Mouse (Mus musculus) midbrain, embryonic 13.5 days (tissue): ENCODE measurements around the gene Olfr1137. TPM values are rescaled to one million over a fixed set of nuclear protein-coding genes. Genes with fewer than 3 reads are reported as not detected.

Experiments
- ATAC-seq: fragments of 200-750 bp; cut with Nextera tagmentation; 2 replicates; pipeline ENCODE4 v1.8.0; 2017; ENCODE audit warnings: mild to moderate bottlenecking, moderate TSS enrichment, moderate library complexity
- H3K27ac ChIP-seq: fragments of 300-500 bp; sonication (generic); 2 replicates; pipeline ENCODE4 v1.5.1; 2015; ENCODE audit warnings: inconsistent platforms, mild to moderate bottlenecking, moderate library complexity
- H3K27me3 ChIP-seq: fragments of 300-500 bp; sonication (generic); 2 replicates; pipeline ENCODE4 v1.6.1; 2015; ENCODE audit warnings: mild to moderate bottlenecking, inconsistent platforms
- H3K36me3 ChIP-seq: fragments of 300-500 bp; sonication (generic); 2 replicates; pipeline ENCODE4 v1.6.1; 2015; ENCODE audit warnings: mild to moderate bottlenecking, inconsistent platforms
- H3K4me1 ChIP-seq: fragments of 300-500 bp; sonication (generic); replicated peaks from 2 replicates; pipeline ENCODE4 v1.6.1; 2015; ENCODE audit warnings: inconsistent platforms
- H3K4me2 ChIP-seq: fragments of 300-500 bp; sonication (generic); replicated peaks from 2 replicates; pipeline ENCODE4 v1.6.1; 2015; ENCODE audit warnings: moderate library complexity, mild to moderate bottlenecking, inconsistent platforms
- H3K4me3 ChIP-seq: fragments of 300-500 bp; sonication (generic); replicated peaks from 2 replicates; pipeline ENCODE4 v1.5.1; 2015; ENCODE audit warnings: mild to moderate bottlenecking, inconsistent platforms
- H3K9ac ChIP-seq: fragments of 300-500 bp; sonication (generic); replicated peaks from 2 replicates; pipeline ENCODE4 v1.6.1; 2015; ENCODE audit warnings: mild to moderate bottlenecking, inconsistent platforms
- H3K9me3 ChIP-seq: fragments of 300-500 bp; sonication (generic); 2 replicates; pipeline ENCODE4 v1.6.1; 2016; ENCODE audit warnings: mild to moderate bottlenecking, inconsistent platforms
- WGBS: fragments of 180-500 bp; shearing (Covaris S2); methylation state at CpG from one replicate; pipeline ENCODE4 v1.1.7; 2015; 5-methylcytosine and 5-hydroxymethylcytosine counted together
- polyA plus RNA-seq: library from polyadenylated mRNA; unstranded; fragments of >200 nt; fragmentation: Nextera tagmentation; extraction: Ambion mirVana; gene quantifications from 2 replicates; pipeline ENCODE4 v1.2.1, GENCODE M21; 2015

Olfr1137 gene
- not detected in 2 replicates for polyA plus RNA-seq

GRCm38 (mm10) chr2:87713079-87713478 lies at the start of gene Olfr1137:
Gene Olfr1137 (minus strand): TSS chr2:87713179.
- H3K27ac ChIP-seq, result no peak within 1 kb of the TSS
- no peak for ATAC-seq
- H3K36me3 ChIP-seq, result no peaks in the 10 kb centered on the region
- H3K9ac ChIP-seq, result no peak within 1 kb of the TSS
- no peaks in the 10 kb centered on the region for H3K9me3 ChIP-seq
- H3K4me3 ChIP-seq, result no peak within 1 kb of the TSS
- no peaks in the 10 kb centered on the region for H3K4me1 ChIP-seq
- H3K4me2 ChIP-seq, result no peak within 1 kb of the TSS
- no peaks in the 10 kb centered on the region for H3K27me3 ChIP-seq

DNA sequence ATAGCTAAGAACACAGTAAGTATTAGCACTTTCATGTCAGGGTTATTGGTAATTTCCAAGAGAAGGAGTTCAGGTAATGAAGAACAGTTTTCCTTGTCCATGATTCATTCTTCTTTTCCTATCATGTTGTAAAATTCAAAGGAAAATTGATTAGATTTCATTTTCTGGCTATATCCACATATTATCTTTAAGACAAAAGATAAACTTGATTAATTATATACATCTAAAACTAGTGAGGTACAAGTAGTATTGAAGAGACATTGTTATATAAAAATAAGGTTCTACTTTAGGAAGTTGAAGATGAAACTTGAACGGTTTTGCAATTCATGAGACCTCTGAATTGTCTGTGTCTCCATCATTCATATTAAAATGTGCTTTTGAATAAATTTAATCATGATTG lies 40.9 kb upstream of the Olfr1137 start, which contains the start of gene Olfr1141:
Olfr1141 (minus strand) TSS at position 101 of the 400 bp plus-strand sequence.
- WGBS, result 86% methylated on average over 1 of the region's 1 CpGs
- Histone ChIP-seq H3K36me3 (no peaks in the 10 kb centered on the region), H3K4me3 (no peak within 1 kb of the TSS), H3K9ac (no peak within 1 kb of the TSS), H3K27ac (no peak within 1 kb of the TSS), H3K4me2 (no peak within 1 kb of the TSS), H3K4me1 (no peaks in the 10 kb centered on the region), H3K9me3 (peaks cover 2% of the 10 kb centered on the region; the same call in 1 of the 2 replicates), H3K27me3 (no peaks in the 10 kb centered on the region)
- no peak for ATAC-seq

DNA sequence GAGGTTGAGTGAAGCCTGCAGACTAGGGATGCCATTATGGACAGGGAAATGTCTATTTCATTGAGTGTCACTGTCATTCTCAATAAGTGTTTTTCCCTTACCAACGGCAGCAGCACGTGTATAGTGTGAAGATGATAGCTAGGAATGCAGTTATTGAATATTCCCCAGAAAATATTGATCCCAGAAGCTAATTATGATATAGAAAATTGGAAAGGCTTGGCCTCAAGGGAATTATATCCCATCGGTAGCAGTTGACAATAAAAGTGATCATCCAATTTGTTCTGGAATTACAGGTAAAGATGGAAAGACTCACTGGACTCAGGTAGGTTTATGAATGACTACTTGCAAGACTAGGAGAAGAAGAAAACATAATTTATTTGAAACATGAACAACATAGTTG lies 30.5 kb upstream of the Olfr1137 start, which contains the start of gene Olfr1140:
Olfr1140 (plus strand) TSS at position 301 of the 400 bp plus-strand sequence.
- Histone ChIP-seq H3K36me3 (no peaks in the 10 kb centered on the region), H3K4me2 (no peak within 1 kb of the TSS), H3K27ac (no peak within 1 kb of the TSS), H3K27me3 (no peaks in the 10 kb centered on the region), H3K9me3 (no peaks in the 10 kb centered on the region), H3K4me1 (no peaks in the 10 kb centered on the region), H3K9ac (no peak within 1 kb of the TSS), H3K4me3 (no peak within 1 kb of the TSS)
- ATAC-seq, result no peak
- WGBS, result 76% methylated on average over 3 of the region's 3 CpGs

- 90% methylated on average over 1 of the region's 1 CpGs for WGBS
- Histone ChIP-seq H3K9me3 (no peaks in the 10 kb centered on the region), H3K4me3 (no peak within 1 kb of the TSS), H3K9ac (no peak within 1 kb of the TSS), H3K4me2 (no peak within 1 kb of the TSS), H3K4me1 (no peaks in the 10 kb centered on the region), H3K27me3 (no peaks in the 10 kb centered on the region), H3K36me3 (no peaks in the 10 kb centered on the region), H3K27ac (no peak within 1 kb of the TSS)
- no peak for ATAC-seq
These were observed 26.9 kb upstream of the Olfr1137 start, which contains the start of gene Olfr1138 for GRCm38 (mm10) chr2:87739878-87740277. Gene Olfr1138 (minus strand): TSS chr2:87739978.

DNA sequence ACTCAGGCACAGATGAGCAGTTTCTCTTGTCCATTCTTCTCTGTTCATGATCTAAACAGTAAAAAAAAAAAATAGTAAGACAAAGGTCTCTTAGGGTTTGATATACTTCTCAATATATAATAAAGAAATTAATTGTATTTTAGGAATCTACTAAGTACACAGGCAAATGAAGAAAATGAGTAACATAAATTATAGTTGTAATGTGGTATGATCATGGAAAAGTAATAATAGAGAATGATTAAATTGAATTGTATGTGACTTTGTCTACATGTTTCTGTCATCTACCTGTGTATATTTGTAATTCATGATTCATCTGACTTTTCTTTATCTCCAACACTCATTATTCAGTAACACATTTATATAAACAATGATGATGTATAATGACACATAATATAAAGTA lies 19.1 kb downstream of the Olfr1137 start, which contains the start of gene Olfr1136:
Olfr1136 (minus strand) TSS at position 101 of the 400 bp plus-strand sequence.
- no peak within 1 kb of the TSS for H3K9ac ChIP-seq
- no peak within 1 kb of the TSS for H3K4me3 ChIP-seq
- H3K4me2 ChIP-seq, result no peak within 1 kb of the TSS
- H3K27ac ChIP-seq, result no peak within 1 kb of the TSS
- no peaks in the 10 kb centered on the region for H3K36me3 ChIP-seq
- no peaks in the 10 kb centered on the region for H3K27me3 ChIP-seq
- ATAC-seq, result no peak
- H3K4me1 ChIP-seq, result no peaks in the 10 kb centered on the region
- no peaks in the 10 kb centered on the region for H3K9me3 ChIP-seq

DNA sequence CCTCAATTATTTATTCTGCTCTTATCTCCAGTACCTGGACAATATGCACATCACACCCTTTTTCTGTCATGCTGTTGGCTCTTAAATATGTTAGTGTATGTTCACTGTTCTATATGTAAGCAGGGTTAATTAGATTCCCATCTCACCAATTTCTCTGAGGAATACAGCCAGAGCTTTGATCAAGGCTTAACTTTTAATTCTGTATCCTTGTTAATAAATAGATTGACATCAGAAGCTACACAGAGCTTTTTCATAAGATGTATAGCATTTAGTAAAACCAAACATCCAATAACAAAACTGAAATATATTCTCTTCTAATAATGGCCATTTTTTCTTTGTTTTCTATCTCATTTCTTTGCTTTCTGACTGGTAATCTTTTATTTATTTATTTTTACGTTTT lies 39.4 kb downstream of the Olfr1137 start, which contains the start of gene Olfr1135:
Olfr1135 (minus strand) TSS at position 101 of the 400 bp plus-strand sequence.
- no peaks in the 10 kb centered on the region for H3K36me3 ChIP-seq
- H3K27ac ChIP-seq, result no peak within 1 kb of the TSS
- H3K9me3 ChIP-seq, result no peaks in the 10 kb centered on the region
- H3K27me3 ChIP-seq, result no peaks in the 10 kb centered on the region
- H3K4me1 ChIP-seq, result no peaks in the 10 kb centered on the region
- no peak within 1 kb of the TSS for H3K4me2 ChIP-seq
- ATAC-seq, result no peak
- 26% methylated on average over 1 of the region's 1 CpGs for WGBS
- H3K9ac ChIP-seq, result no peak within 1 kb of the TSS
- H3K4me3 ChIP-seq, result no peak within 1 kb of the TSS

Other genes with a start within 250 kb of the Olfr1137 start
- gene Pramel7, start 216.1 kb downstream of the Olfr1137 start, polyA plus RNA-seq, result not detected in 2 replicates
- not detected in 2 replicates for gene Pramel6, start 206.6 kb downstream of the Olfr1137 start, polyA plus RNA-seq
- not detected in 2 replicates for gene Olfr153, start 181.4 kb downstream of the Olfr1137 start, polyA plus RNA-seq
- not detected in 2 replicates for gene Olfr1128, start 167.6 kb downstream of the Olfr1137 start, polyA plus RNA-seq
- gene Olfr1129, start 139.3 kb downstream of the Olfr1137 start, polyA plus RNA-seq, result not detected in 2 replicates
- not detected in 2 replicates for gene Olfr1130, start 107.0 kb downstream of the Olfr1137 start, polyA plus RNA-seq
- gene Olfr1131, start 86.1 kb downstream of the Olfr1137 start, polyA plus RNA-seq, result not detected in 2 replicates
- not detected in 2 replicates for gene Olfr1132, start 75.6 kb downstream of the Olfr1137 start, polyA plus RNA-seq
- not detected in 2 replicates for gene Olfr1133, start 65.8 kb downstream of the Olfr1137 start, polyA plus RNA-seq
- gene Olfr1134, start 54.7 kb downstream of the Olfr1137 start, polyA plus RNA-seq, result not detected in 2 replicates
- not detected in 2 replicates for gene Olfr1135, start 39.5 kb downstream of the Olfr1137 start, polyA plus RNA-seq
- gene Olfr1136, start 19.2 kb downstream of the Olfr1137 start, polyA plus RNA-seq, result not detected in 2 replicates
- not detected in 2 replicates for gene Olfr1138, start 26.8 kb upstream of the Olfr1137 start, polyA plus RNA-seq
- gene Olfr1140, start 30.6 kb upstream of the Olfr1137 start, polyA plus RNA-seq, result not detected in 2 replicates
- gene Olfr1141, start 40.8 kb upstream of the Olfr1137 start, polyA plus RNA-seq, result not detected in 2 replicates
- not detected in 2 replicates for gene Olfr152, start 66.3 kb upstream of the Olfr1137 start, polyA plus RNA-seq
- not detected in 2 replicates for gene Olfr1143, start 87.4 kb upstream of the Olfr1137 start, polyA plus RNA-seq
- gene Olfr1145, start 96.6 kb upstream of the Olfr1137 start, polyA plus RNA-seq, result not detected in 2 replicates
- not detected in 2 replicates for gene Olfr1148, start 117.4 kb upstream of the Olfr1137 start, polyA plus RNA-seq
- not detected in 2 replicates for gene Olfr1150-ps1, start 130.8 kb upstream of the Olfr1137 start, polyA plus RNA-seq
- not detected in 2 replicates for gene Olfr1151, start 142.7 kb upstream of the Olfr1137 start, polyA plus RNA-seq
- gene Olfr1152, start 153.3 kb upstream of the Olfr1137 start, polyA plus RNA-seq, result not detected in 2 replicates
- gene Olfr1153, start 181.8 kb upstream of the Olfr1137 start, polyA plus RNA-seq, result not detected in 2 replicates
- gene Olfr1154, start 192.0 kb upstream of the Olfr1137 start, polyA plus RNA-seq, result not detected in 2 replicates
- not detected in 2 replicates for gene Olfr1155, start 232.0 kb upstream of the Olfr1137 start, polyA plus RNA-seq
- gene Olfr1156, start 239.9 kb upstream of the Olfr1137 start, polyA plus RNA-seq, result not detected in 2 replicates